ENCODE assay signal across 8 mouse cellular contexts in genomic region chr11:60384762-60385421, GRCm38 (mm10). TPM values are rescaled to one million over a fixed set of nuclear protein-coding genes. Genes with fewer than 3 reads are reported as not detected.
DNase-seq lines count a peak whose midpoint lies in the region; ATAC-seq and TF ChIP-seq lines count a peak whose summit lies in the region.

No protein-coding gene starts in this region.

- intact Hi-C loops in left cerebral cortex, adult 2 months (cut with DNase I), result loop anchor here (1.0 kb wide), 1 partner anchor 12 kb away; no protein-coding TSS in a partner anchor
- intact Hi-C loops in heart, postnatal 14 days (cut with DNase I), result no loop called here

- H3K4me3 ChIP-seq in left cerebral cortex, adult 2 months, result peak overlapping the region; percentile 24; the same call in 1 of the 2 replicates
- H3K4me3 ChIP-seq in neural tube, embryonic 15.5 days (replicated peaks), result 0 out of 2 replicates have a peak overlapping the region, but pooled peaks have one; percentile 0

- peak; percentile 24 for DNase-seq in testis, postnatal 14 days (ENCODE audit: low spot score)
- DNase-seq in testis, postnatal 10 days (ENCODE audit: low spot score), result no peak
- DNase-seq in left cerebral cortex, adult 2 months (ENCODE audit: extremely low spot score in 1 of 2, low spot score in 2 of 2), result peak; percentile 57 to 70
- DNase-seq in urinary bladder, postnatal 10 days (ENCODE audit: low spot score), result no peak
- no peak for DNase-seq in heart, postnatal 14 days

- no peaks in the 10 kb centered on the region for H3K36me3 ChIP-seq in neural tube, embryonic 15.5 days

- no peak for TF ChIP-seq CTCF in left cerebral cortex, adult 2 months (IDR thresholded peaks at IDR 0.05)

- peak overlapping the region; percentile 35; the same call in 1 of the 2 replicates for H3K9ac ChIP-seq in neural tube, embryonic 15.5 days (replicated peaks)

- peaks cover 22% of the 10 kb centered on the region for H3K4me1 ChIP-seq in neural tube, embryonic 15.5 days

- ATAC-seq in frontal cortex, adult (ENCODE audit: low TSS enrichment), result peak; percentile 87
- peak; percentile 88 for ATAC-seq in neural tube, embryonic 15.5 days (ENCODE audit: low FRiP score)
- no peak for ATAC-seq in megakaryocyte-erythroid progenitor cell, adult 5-6 weeks (replicated peaks; ENCODE audit: low FRiP score, low TSS enrichment, poor library complexity, severe bottlenecking)

- peak overlapping the region; percentile 48 for H3K4me2 ChIP-seq in neural tube, embryonic 15.5 days

- peak overlapping the region; percentile 79 for H3K27ac ChIP-seq in left cerebral cortex, adult 2 months
- peak overlapping the region; percentile 83 for H3K27ac ChIP-seq in neural tube, embryonic 15.5 days (replicated peaks)

- no peaks in the 10 kb centered on the region for H3K9me3 ChIP-seq in neural tube, embryonic 15.5 days (replicated peaks)

- H3K27me3 ChIP-seq in neural tube, embryonic 15.5 days (replicated peaks), result no peaks in the 10 kb centered on the region

- WGBS in neural tube, embryonic 15.5 days, result 2% methylated on average over 16 of the region's 16 CpGs

RNA-seq across cellular contexts. Expression of gene Drc3, which starts 31.8 kb away (rescaled TPM):
- total RNA-seq in left cerebral cortex, adult 2 months (2021), result 10 to 100 TPM; 11.7 to 12.5 TPM
- 5.3 and 6.2 TPM in 2 replicates for polyA plus RNA-seq in neural tube, embryonic 15.5 days (2015; fragmentation: Nextera tagmentation; extraction: Ambion mirVana)
- 0.68 TPM in 1 of 2 replicates, not detected in the other for total RNA-seq in megakaryocyte-erythroid progenitor cell, adult 5-6 weeks (2014; fragmentation: Nextera tagmentation)
- total RNA-seq in megakaryocyte-erythroid progenitor cell, adult 5-6 weeks (2017), result 0.19 and 0.66 TPM in 2 replicates
- total RNA-seq in heart, postnatal 14 days (2021), result 1 to 10 TPM; 2.0 to 3.2 TPM

RNA-seq across cellular contexts. Expression of gene Gid4, which starts 32.1 kb away (rescaled TPM):
- total RNA-seq in left cerebral cortex, adult 2 months (2021), result 10 to 100 TPM; 52.6 to 52.7 TPM
- 22.5 and 24.2 TPM in 2 replicates for polyA plus RNA-seq in neural tube, embryonic 15.5 days (2015; fragmentation: Nextera tagmentation; extraction: Ambion mirVana)
- 27.4 and 33.5 TPM in 2 replicates for total RNA-seq in megakaryocyte-erythroid progenitor cell, adult 5-6 weeks (2014; fragmentation: Nextera tagmentation)
- 32.4 and 33.0 TPM in 2 replicates for total RNA-seq in megakaryocyte-erythroid progenitor cell, adult 5-6 weeks (2017)
- 10 to 100 TPM; 34.4 to 35.7 TPM for total RNA-seq in heart, postnatal 14 days (2021)

RNA-seq across cellular contexts. Expression of gene Tom1l2, which starts 32.2 kb away (rescaled TPM):
- 100 to 1,000 TPM; 216 to 221 TPM for total RNA-seq in left cerebral cortex, adult 2 months (2021)
- polyA plus RNA-seq in neural tube, embryonic 15.5 days (2015; fragmentation: Nextera tagmentation; extraction: Ambion mirVana), result 66.3 and 68.9 TPM in 2 replicates
- 15.9 and 19.0 TPM in 2 replicates for total RNA-seq in megakaryocyte-erythroid progenitor cell, adult 5-6 weeks (2014; fragmentation: Nextera tagmentation)
- 3.9 and 5.3 TPM in 2 replicates for total RNA-seq in megakaryocyte-erythroid progenitor cell, adult 5-6 weeks (2017)
- total RNA-seq in heart, postnatal 14 days (2021), result 10 to 100 TPM; 93.3 to 93.7 TPM

RNA-seq across cellular contexts. Expression of gene Atpaf2, which starts 33.4 kb away (rescaled TPM):
- 10 to 100 TPM; 24.6 to 32.7 TPM for total RNA-seq in left cerebral cortex, adult 2 months (2021)
- 45.7 and 48.6 TPM in 2 replicates for polyA plus RNA-seq in neural tube, embryonic 15.5 days (2015; fragmentation: Nextera tagmentation; extraction: Ambion mirVana)
- total RNA-seq in megakaryocyte-erythroid progenitor cell, adult 5-6 weeks (2014; fragmentation: Nextera tagmentation), result 39.2 and 53.4 TPM in 2 replicates
- total RNA-seq in megakaryocyte-erythroid progenitor cell, adult 5-6 weeks (2017), result 64.5 and 114 TPM in 2 replicates
- total RNA-seq in heart, postnatal 14 days (2021), result 10 to 100 TPM; 41.4 to 47.0 TPM

Comparison
In these comparisons a context has a peak if more than half of its experiments do, and no peak if none do; other contexts are left out.
1. DNase-seq: peak in testis, postnatal 14 days (single experiment) and left cerebral cortex, adult 2 months (2 of 2); none in testis, postnatal 10 days (single experiment), urinary bladder, postnatal 10 days (single experiment) and heart, postnatal 14 days (0 of 2).
2. RNA of gene Tom1l2, which starts 32.2 kb away (total RNA-seq): 216 to 221 TPM in left cerebral cortex, adult 2 months and 93.3 to 93.7 TPM in heart, postnatal 14 days; 3.9 to 19.0 TPM in megakaryocyte-erythroid progenitor cell, adult 5-6 weeks; every median in the first group is over 4 times any median in the second.